Mouse (Mus musculus): ENCODE results near the gene 4930486L24Rik. TPM values are rescaled to one million over a fixed set of nuclear protein-coding genes. Genes with fewer than 3 reads are reported as not detected.
"Not testable (repeated sequence)": the region's sequence is repeated elsewhere in the genome, so short reads cannot be mapped to it uniquely, and the experiment has no call there.

4930486L24Rik gene
- total RNA-seq (2015) = 0.54 and 1.2 TPM in 2 replicates
- 0.44 TPM in 1 of 2 replicates, not detected in the other for total RNA-seq (2017)

DNA sequence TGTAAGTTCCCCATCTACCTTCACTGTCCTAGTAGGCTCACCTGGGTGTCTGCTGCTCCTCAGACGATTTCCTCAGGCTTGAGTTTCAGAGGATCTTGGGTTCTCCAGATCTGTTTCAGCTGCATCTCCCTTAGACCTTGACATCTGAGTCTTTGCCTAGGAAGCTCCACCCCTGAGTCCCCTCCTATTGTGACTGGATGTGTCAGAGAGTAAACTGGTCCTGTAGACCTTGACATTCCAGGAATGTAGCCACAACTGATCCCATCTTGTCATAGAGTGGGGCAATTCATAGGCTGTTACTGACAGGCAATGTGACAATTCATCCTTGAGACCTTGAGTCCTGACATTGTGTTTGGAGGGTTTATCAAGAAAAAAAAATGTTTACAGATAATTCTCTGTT, at the start of gene 4930486L24Rik:
4930486L24Rik (minus strand) TSS at position 195 of the 400 bp plus-strand sequence.
- ATAC-seq (replicated peaks; ENCODE audit: poor library complexity) = no peak

DNA sequence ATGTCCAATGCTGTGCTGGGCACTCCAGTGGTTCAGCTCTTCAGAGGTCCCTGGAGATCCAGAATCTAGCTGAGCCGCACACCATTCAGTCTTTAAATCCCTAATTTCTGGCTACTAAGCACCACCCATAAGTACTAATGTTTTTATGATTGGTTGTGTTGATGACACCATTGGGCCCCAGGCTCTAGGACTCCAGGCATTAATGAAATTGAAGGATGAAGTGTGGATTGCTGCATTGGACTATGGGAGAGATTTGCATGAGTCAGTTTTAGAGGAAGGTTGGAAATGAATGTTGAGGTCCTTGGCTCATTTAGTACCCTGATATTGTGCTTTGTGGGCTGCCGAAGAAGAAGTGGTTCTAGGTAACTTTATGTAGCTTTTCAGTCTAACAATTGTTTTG, 40.5 kb upstream of the 4930486L24Rik start, which contains the start of gene Tpbpb:
Tpbpb (minus strand) TSS at position 101 of the 400 bp plus-strand sequence.
- ATAC-seq (replicated peaks; ENCODE audit: poor library complexity) = not testable (repeated sequence)

DNA sequence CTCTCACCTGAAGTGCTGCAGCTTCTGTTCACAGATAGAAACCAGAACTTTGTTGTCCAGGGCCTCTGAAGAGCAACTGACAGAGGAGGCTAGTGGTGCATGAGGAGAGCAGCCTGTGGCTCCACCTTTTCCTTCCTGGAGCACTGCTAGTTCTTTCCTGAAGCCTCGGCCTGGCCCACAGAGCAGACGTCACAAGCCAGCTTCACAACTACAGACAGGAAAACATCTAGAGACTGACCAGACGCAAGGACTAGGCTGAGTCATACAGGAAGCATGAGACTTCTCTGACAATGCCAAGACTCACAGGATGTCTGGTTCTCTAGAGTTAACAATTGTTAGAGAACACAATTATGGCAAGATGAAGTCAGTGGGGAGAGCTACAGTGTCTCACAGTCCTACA, 33.1 kb upstream of the 4930486L24Rik start, which contains the start of gene Ctla2b:
Ctla2b (minus strand) TSS at position 120 of the 400 bp plus-strand sequence.
- peak; percentile 97 for ATAC-seq (replicated peaks; ENCODE audit: poor library complexity)

DNA sequence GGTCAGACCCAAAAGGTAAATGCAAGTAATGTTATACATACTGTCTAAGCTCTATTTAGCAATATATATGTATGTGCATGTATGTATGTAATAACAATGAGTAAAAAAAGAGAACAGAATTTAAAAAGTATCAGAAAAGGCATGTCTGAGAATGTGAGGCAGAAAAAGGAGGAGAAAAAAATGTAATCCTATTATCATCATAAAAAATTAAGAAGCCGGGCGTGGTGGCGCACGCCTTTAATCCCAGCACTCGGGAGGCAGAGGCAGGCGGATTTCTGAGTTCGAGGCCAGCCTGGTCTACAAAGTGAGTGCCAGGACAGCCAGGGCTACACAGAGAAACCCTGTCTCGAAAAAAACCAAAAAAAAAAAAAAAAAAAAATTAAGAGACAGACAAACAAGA, 32.5 kb upstream of the 4930486L24Rik start, which contains the start of gene Gm49392:
Gm49392 (minus strand) TSS at position 101 of the 400 bp plus-strand sequence.
- ATAC-seq (replicated peaks; ENCODE audit: poor library complexity) = not testable (repeated sequence)

DNA sequence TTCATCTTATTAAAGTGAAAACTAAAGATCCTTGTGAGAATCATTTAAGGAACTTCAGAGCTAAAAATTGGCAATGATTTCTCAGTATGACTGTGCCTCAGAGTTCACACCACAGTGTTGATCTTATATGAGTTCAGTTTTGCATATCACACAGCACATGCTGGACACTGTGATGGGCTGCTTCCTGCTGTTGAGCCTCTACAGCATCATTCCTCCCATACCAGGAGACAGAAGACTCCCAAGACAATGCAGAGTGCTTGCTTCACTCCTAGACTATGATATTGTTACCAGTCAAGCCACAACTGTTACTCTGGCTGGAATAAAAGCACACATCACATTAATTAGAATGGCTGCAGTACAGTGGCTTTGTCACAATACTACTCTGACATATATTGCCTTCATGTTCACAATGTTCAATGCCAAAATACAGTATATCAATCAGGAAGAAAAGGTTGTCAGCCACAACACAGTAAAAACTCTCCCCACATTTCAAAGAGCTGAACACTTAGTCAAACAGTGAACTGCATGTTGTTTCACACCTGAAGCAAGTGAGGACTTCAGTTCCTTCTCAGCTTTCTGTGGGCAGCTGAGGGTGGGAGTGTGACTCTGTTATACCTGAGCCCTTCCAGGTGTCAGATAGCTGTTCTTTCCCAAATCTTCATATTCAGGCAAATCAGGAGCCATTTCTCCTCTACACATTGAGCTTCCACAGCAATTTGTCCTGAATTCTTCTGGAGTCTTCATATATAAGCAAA, 31.3 kb upstream of the 4930486L24Rik start:
- ATAC-seq (replicated peaks; ENCODE audit: poor library complexity) = no peak

DNA sequence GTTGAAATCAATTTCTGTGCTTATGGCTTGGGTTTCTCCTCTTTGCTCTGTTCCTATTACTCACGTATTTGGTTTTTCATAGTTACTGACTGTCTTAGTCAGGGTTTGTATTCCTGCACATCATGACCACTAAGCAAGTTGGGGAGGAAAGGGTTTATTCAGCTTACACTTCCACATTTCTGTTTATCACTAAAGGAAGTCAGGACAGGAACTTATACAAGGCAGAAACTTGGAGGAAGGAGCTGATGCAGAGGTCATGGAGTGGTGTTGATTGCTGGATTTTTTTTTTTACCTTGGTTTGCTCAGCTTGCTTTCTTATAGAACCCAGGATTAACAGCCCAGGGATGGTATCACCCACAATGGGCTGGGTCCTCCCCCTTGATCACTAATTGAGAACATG, 28.0 kb upstream of the 4930486L24Rik start:
- peak; percentile 20; the same call in 1 of the 2 replicates for ATAC-seq (replicated peaks; ENCODE audit: poor library complexity)

DNA sequence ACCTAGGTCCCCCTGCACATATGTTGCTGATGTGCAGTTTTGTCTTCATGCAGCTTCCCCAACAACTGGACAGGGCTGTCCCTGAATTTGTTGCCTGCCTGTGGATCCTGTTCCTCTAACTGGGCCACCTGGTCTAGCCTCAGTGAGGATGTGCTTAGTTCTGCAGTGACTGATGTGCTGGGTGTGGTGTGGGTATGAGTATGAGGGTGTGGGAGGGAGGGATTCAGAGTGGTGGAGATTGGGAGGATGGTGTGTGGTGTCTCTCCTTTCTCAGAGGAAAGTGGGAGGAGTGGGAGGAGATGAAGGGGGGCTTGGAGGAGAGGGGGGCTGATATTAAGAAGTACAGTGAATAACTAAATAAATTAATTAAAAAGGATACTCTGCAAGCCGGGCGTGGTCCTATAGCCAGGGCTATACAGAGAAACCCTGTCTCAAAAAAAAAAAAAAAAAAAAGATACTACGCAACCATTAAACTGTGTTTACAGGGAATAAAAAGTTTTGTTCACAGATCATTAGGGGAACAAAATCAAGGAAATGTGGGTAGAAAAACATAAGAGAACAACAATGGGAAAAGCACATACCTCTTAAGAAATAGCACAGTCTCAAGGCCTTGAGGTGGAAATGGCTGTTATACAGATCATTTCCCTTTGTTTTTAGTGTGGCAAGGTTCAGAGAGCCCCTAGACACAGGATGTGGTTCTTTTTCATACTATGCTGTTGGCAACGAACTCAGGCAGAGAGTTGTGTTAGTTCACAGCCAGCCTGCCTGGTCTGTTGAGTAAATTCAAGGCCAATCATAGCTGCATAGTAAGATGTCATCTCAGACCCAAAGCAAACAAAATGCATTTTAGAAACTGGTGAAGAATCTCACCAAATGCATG, 15.8 kb downstream of the 4930486L24Rik start:
- ATAC-seq (replicated peaks; ENCODE audit: poor library complexity) = peak; percentile 94

DNA sequence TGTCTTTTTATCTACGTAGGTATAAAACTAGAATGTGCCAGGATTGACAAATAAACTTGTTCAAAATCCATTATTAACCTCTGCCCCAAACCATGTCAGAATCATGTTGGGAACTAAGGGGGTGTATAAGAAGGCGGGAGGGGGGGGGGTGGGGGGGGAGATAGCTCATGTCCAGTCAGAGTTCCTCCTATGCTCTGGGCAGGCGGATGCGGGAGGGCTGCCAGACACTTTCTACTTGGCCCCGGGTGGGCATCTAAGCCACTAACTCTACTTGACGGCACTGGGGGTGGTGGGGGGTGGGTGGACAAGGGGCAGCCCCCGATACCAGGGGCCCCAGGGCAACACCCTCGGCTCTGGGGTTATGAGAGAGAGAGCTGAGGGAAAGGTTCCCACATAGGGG, 21.1 kb downstream of the 4930486L24Rik start:
- no peak for ATAC-seq (replicated peaks; ENCODE audit: poor library complexity)

DNA sequence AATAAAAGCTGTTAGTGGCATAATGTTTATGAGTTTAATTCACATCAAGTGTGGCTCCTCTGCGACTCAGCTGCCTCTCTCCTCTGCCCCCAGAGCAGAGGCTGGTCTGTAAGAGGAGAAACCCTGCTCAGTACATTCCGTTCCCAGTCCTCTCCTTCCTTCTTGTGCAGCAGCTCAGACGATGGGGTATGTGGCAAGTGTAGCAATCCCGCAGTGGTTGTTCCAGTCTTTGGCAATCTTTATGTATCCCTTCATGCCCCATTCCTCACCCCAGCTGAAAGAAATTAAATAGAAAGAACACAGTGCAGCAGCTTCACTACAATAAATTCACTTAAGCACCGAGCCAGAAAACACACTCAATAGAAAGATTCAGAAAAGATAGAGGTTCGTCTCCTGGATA, 21.6 kb downstream of the 4930486L24Rik start:
- ATAC-seq (replicated peaks; ENCODE audit: poor library complexity) = peak; percentile 64

DNA sequence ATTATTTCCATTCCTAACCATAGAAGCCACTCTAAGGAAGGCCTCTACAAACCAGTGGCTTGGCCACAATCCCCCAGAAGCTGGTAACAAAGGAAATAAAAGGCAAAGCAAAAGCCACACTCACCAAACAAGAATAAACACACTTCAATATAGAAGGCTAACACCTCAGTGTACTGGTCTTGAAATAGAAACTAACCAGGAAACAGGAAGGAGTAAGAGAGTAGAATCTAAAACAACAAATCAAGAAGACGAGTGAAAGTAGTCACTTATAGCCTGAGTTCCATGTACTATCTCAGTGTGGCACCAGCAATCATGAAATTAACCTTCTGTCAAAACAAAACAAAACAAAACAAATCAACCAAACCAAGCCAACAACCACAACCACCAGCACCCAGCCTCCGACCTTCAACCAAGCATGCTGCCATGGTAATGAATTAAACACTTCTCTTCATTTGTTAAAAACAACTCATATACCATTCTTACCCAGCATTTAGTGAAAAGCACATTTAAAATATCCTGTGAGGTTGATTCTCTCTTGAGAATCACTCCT, 24.8 kb downstream of the 4930486L24Rik start:
- ATAC-seq (replicated peaks; ENCODE audit: poor library complexity) = no peak

DNA sequence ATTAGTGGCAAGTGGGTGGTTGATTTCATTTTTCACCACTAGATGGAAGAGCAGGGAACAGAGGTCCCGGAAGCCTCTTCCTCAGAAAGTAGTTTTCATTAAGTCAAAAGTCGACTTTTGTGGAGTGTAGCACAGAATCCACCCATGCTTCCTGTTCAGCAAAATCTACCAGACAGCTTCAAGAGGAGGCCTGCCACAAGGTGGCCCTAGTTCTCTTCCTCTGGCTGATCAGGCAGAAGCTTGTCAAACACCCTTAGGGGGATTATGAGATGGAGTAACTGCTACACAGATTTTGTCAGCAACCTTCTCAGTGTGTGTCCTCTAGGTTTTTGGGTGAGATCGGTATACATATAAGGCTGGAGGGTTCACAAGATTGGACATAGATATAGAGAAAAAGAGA, 38.2 kb downstream of the 4930486L24Rik start:
- peak; percentile 94 for ATAC-seq (replicated peaks; ENCODE audit: poor library complexity)

DNA sequence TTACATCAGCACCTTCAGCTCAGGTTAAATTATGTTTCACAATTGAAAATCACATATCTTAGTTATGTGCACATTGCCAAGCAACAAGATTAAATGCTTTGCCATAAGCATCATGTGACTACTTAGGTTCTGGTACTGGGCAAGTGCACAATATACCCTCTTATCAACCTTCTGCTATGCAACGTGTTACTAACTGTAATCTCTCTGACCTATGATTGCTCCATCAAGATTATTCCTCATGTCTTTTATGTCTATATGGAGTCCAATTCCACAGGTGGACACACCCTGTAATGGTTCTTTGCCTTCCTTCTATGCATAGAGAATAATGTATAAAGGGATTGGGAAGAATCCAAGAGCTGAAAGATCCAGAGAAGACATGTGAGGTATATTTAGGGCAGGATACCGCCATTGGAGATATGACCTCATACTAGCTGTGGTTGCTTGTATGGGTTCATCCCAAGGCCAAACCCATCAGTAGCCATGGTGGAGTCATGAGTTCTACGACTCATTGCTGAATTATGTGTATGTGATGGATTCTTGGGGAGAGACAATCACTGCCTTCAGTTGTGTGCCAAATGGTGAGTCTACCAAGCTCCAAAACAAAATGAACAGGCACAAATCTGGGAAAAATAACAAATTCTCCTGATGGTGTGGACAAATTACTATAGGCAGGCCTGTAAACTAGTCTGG, 43.6 kb downstream of the 4930486L24Rik start:
- no peak for ATAC-seq (replicated peaks; ENCODE audit: poor library complexity)

DNA sequence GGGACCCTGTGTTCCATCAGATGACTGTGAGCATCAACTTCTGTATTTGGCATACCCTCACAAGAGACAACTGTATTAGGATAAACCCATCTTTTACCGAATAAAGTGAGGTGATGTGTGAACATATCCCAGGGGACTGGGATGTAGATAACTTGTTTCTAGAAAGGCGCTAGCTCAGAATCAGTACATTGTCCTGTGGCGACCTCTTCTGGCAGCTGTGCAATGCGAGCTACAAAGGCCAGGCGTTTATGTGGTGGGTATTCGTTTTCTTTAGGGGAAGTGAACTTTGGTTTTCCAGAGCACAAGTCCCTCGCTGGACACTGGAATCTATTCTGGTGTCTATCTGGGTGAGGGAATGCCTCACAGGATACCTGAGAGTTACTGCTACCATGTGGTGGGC, 44.8 kb downstream of the 4930486L24Rik start:
- peak; percentile 98 for ATAC-seq (replicated peaks; ENCODE audit: poor library complexity)

DNA sequence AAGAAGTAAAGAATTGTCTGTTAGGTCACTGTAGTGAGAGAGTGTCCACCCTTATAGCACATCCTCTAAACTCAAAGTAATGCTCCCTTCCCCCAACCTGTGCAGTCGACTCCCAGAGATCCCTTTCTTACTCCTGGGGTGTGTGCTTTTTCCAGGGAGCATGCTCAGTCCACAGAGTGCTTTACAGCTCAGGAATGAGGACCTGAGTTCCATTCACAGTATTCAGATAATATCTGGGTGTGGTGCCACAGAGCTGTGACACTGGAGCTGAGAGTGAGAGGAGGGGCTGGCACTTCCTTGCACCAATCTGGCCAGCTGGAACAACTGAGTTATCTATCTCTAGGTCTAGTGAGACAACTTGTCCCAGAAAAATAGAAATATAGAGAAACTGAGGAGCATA, 50.6 kb downstream of the 4930486L24Rik start:
- ATAC-seq (replicated peaks; ENCODE audit: poor library complexity) = no peak

DNA sequence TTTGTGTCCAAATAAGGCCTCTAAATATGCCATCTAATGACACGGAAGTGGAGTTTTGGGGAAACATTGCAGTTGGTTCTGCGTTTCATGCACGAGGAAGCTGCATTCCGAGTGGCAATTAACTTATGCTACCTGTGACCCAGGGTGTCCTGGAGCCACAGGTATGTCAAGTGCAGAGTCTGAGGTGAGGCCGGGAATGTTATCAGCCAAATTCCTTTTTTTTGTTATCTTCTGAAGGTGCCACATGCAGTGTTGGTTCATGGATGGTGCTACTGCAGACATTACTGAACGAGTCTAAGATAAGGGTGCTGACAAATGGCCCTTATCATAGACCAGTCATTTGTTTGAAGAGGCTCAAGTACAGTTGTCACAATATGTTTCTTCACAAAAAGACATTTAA, 51.5 kb downstream of the 4930486L24Rik start:
- no peak for ATAC-seq (replicated peaks; ENCODE audit: poor library complexity)

DNA sequence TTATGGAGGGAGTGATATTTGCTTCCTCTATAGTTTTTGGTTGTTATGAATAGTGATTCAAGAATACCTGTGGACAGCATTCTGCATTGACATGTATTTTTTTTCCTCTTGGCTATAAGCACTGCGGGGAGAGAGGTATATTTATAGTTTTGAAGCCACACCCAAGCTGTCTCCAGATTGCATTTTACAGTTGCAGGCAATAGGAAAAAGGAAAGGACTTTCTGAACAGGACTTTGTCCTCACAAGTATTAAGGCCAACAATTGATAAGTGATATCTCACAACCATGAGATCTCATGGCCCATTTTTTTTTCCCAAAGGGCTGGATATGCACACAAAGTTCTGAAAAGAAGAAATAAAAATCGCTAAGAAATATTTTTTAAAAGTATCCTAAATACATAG, 54.6 kb downstream of the 4930486L24Rik start:
- ATAC-seq (replicated peaks; ENCODE audit: poor library complexity) = no peak

DNA sequence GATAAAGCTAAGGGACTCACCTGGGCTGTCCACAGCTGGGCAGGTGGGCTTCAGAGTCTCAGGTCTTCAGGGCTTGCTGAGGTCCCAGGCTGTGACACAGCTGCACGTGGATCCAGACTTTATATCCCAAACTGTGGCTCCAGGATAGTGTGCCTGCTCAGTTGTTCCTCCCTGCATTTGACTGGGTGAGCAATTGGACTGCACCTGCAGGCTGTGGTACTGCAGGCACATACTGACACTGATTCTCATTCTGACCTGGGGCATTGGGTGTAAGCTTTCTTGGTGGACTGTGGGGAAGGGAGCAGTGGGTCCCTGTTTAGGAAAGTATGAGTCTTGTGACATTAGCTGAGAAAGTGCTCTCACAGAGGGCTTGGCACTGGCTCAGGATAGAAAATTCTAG, 61.5 kb downstream of the 4930486L24Rik start, which contains the start of gene Ctsll3:
Ctsll3 (minus strand) TSS at position 101 of the 400 bp plus-strand sequence.
- no peak for ATAC-seq (replicated peaks; ENCODE audit: poor library complexity)
